Mouse (Mus musculus) MEL (cell line): Measurements from ENCODE around the gene Prdm8. TPM values are rescaled to one million over a fixed set of nuclear protein-coding genes. Genes with fewer than 3 reads are reported as not detected.

Experiments used
- DNase-seq: peaks from one replicate; pipeline ENCODE4 v3.0.0; 2011; ENCODE audit warnings: low read depth, low spot score
- H3K27ac ChIP-seq: 2 replicates; pipeline ENCODE4 v1.5.1; 2012; ENCODE audit warnings: low read depth, mild to moderate bottlenecking, control low read depth, low read length, moderate library complexity; ENCODE audit not compliant: control insufficient read depth
- H3K27me3 ChIP-seq, 2 experiments: fragments of 150-350 bp in 1 of 2; sonication (generic) in 1 of 2; 2 replicates each; pipeline ENCODE4 v1.6.1; 2012; ENCODE audit warnings: low read length in 2 of 2, mild to moderate bottlenecking in 2 of 2, improper control_type of control experiment in 1 of 2, moderate library complexity in 1 of 2; ENCODE audit not compliant: insufficient read depth in 2 of 2, control insufficient read depth in 1 of 2
- H3K36me3 ChIP-seq, 2 experiments: 2 replicates each; pipeline ENCODE4 v1.6.1; 2012 to 2014; ENCODE audit warnings: low read length in 2 of 2, improper control_type of control experiment in 1 of 2, inconsistent platforms in 1 of 2, mild to moderate bottlenecking in 1 of 2; ENCODE audit not compliant: insufficient read depth in 2 of 2, control insufficient read depth in 1 of 2
- H3K4me1 ChIP-seq, 2 experiments: fragments of 150-350 bp in 1 of 2; sonication (generic) in 1 of 2; 2 replicates each; pipeline ENCODE4 v1.6.1; 2012; ENCODE audit warnings: low read length in 2 of 2, improper control_type of control experiment in 1 of 2, mild to moderate bottlenecking in 1 of 2; ENCODE audit not compliant: insufficient read depth in 2 of 2, control insufficient read depth in 1 of 2
- H3K4me3 ChIP-seq, 2 experiments: fragments of 150-350 bp in 1 of 2; sonication (generic) in 1 of 2; 2 replicates each; pipeline ENCODE4 v1.5.1; 2012; ENCODE audit warnings: low read depth in 2 of 2, low read length in 2 of 2, mild to moderate bottlenecking in 2 of 2, moderate library complexity in 2 of 2, control low read depth in 1 of 2, improper control_type of control experiment in 1 of 2; ENCODE audit not compliant: control insufficient read depth in 1 of 2, insufficient read depth in 1 of 2
- H3K79me2 ChIP-seq: 2 replicates; pipeline ENCODE4 v1.6.1; 2012; ENCODE audit warnings: mild to moderate bottlenecking, low read length, moderate library complexity; ENCODE audit not compliant: control insufficient read depth, poor library complexity, insufficient read depth
- H3K9ac ChIP-seq: 2 replicates; pipeline ENCODE4 v1.6.1; 2012; ENCODE audit warnings: low read depth, mild to moderate bottlenecking, control low read depth, low read length, moderate library complexity; ENCODE audit not compliant: control insufficient read depth, poor library complexity, severe bottlenecking
- H3K9me3 ChIP-seq: fragments of 150-350 bp; sonication (generic); replicated peaks from 2 replicates; pipeline ENCODE4 v1.6.1; 2012; ENCODE audit warnings: mild to moderate bottlenecking, low read length, improper control_type of control experiment, moderate library complexity; ENCODE audit not compliant: insufficient read depth
- CHD1 ChIP-seq: IDR thresholded peaks from 2 replicates; pipeline ENCODE4 v1.6.1; 2012; ENCODE audit warnings: low read depth, mild to moderate bottlenecking, inconsistent platforms, low read length, improper control_type of control experiment
- CTCF ChIP-seq, 3 experiments: IDR thresholded peaks in 2 of 3; conservative IDR thresholded peaks in 1 of 3; 2 replicates each; pipeline ENCODE4 v1.5.1; 2011 to 2012; ENCODE audit warnings: low read length in 3 of 3, low read depth in 2 of 3, mild to moderate bottlenecking in 2 of 3, improper control_type of control experiment in 1 of 3, inconsistent platforms in 1 of 3, mixed read lengths in 1 of 3, moderate library complexity in 1 of 3; ENCODE audit not compliant: control insufficient read depth in 1 of 3, insufficient read depth in 1 of 3, poor library complexity in 1 of 3, severe bottlenecking in 1 of 3
- E2F4 ChIP-seq: IDR thresholded peaks from 2 replicates; pipeline ENCODE4 v1.6.1; 2011; ENCODE audit warnings: low read depth, low read length, improper control_type of control experiment, borderline replicate concordance
- ELF1 ChIP-seq: IDR thresholded peaks from 2 replicates; pipeline ENCODE4 v1.6.1; 2014; ENCODE audit warnings: low read depth, mild to moderate bottlenecking, inconsistent platforms, low read length, improper control_type of control experiment, moderate library complexity
- EP300 ChIP-seq, 2 experiments: IDR thresholded peaks; 2 replicates each; pipeline ENCODE4 v1.6.1; 2011; ENCODE audit warnings: improper control_type of control experiment in 2 of 2, low read length in 2 of 2, low read depth in 1 of 2, mild to moderate bottlenecking in 1 of 2
- GABPA ChIP-seq: IDR thresholded peaks from 2 replicates; pipeline ENCODE4 v1.6.1; 2012; ENCODE audit warnings: low read depth, mild to moderate bottlenecking, inconsistent platforms, low read length, improper control_type of control experiment, moderate library complexity
- GATA1 ChIP-seq: IDR thresholded peaks from 2 replicates; pipeline ENCODE4 v1.6.1; 2011; ENCODE audit warnings: low read depth, low read length, improper control_type of control experiment
- MAFK ChIP-seq: IDR thresholded peaks from 2 replicates; pipeline ENCODE4 v1.6.1; 2011; ENCODE audit warnings: low read depth, mild to moderate bottlenecking, low read length, improper control_type of control experiment, borderline replicate concordance
- MAZ ChIP-seq: IDR thresholded peaks from 2 replicates; pipeline ENCODE4 v1.6.1; 2012; ENCODE audit warnings: low read depth, mild to moderate bottlenecking, inconsistent platforms, low read length, improper control_type of control experiment
- MEF2A ChIP-seq: IDR thresholded peaks from 2 replicates; pipeline ENCODE4 v1.6.1; 2014; ENCODE audit warnings: low read depth, mild to moderate bottlenecking, inconsistent platforms, low read length, improper control_type of control experiment; ENCODE audit not compliant: poor library complexity, insufficient replicate concordance, severe bottlenecking; ENCODE audit errors: extremely low read depth
- MYB ChIP-seq: IDR thresholded peaks from 2 replicates; pipeline ENCODE4 v1.6.1; 2011; ENCODE audit warnings: mild to moderate bottlenecking, low read depth, low read length, improper control_type of control experiment
- NRF1 ChIP-seq: IDR thresholded peaks from 2 replicates; pipeline ENCODE4 v1.6.1; 2014; ENCODE audit warnings: low read depth, mild to moderate bottlenecking, inconsistent platforms, low read length, improper control_type of control experiment, moderate library complexity; ENCODE audit not compliant: poor library complexity, insufficient read depth, severe bottlenecking
- POLR2AphosphoS2 ChIP-seq: IDR thresholded peaks from 2 replicates; pipeline ENCODE4 v1.6.1; 2011; ENCODE audit warnings: low read length, improper control_type of control experiment
- POLR2AphosphoS5 ChIP-seq: IDR thresholded peaks from 2 replicates; pipeline ENCODE4 v1.6.1; 2012; ENCODE audit warnings: low read depth, borderline replicate concordance, mild to moderate bottlenecking, inconsistent platforms, low read length, moderate library complexity, mixed read lengths
- RAD21 ChIP-seq: IDR thresholded peaks from 2 replicates; pipeline ENCODE4 v1.6.1; 2011; ENCODE audit warnings: mild to moderate bottlenecking, low read depth, low read length, improper control_type of control experiment
- RCOR1 ChIP-seq: IDR thresholded peaks from 2 replicates; pipeline ENCODE4 v1.6.1; 2012; ENCODE audit warnings: low read depth, mild to moderate bottlenecking, inconsistent platforms, low read length, improper control_type of control experiment
- SMC3 ChIP-seq: IDR thresholded peaks from 2 replicates; pipeline ENCODE4 v1.6.1; 2011; ENCODE audit warnings: low read depth, low read length, improper control_type of control experiment
- UBTF ChIP-seq: IDR thresholded peaks from 2 replicates; pipeline ENCODE4 v1.6.1; 2012; ENCODE audit warnings: low read depth, mild to moderate bottlenecking, inconsistent platforms, low read length, improper control_type of control experiment, moderate library complexity, borderline replicate concordance; ENCODE audit not compliant: insufficient read depth
- USF1 ChIP-seq: IDR thresholded peaks from 2 replicates; pipeline ENCODE4 v1.6.1; 2014; ENCODE audit warnings: low read depth, mild to moderate bottlenecking, inconsistent platforms, low read length, improper control_type of control experiment, moderate library complexity
- USF2 ChIP-seq, 2 experiments: IDR thresholded peaks; 2 replicates each; pipeline ENCODE4 v1.6.1; 2011 to 2012; ENCODE audit warnings: improper control_type of control experiment in 2 of 2, low read length in 2 of 2, borderline replicate concordance in 1 of 2, inconsistent platforms in 1 of 2, low read depth in 1 of 2, mild to moderate bottlenecking in 1 of 2; ENCODE audit not compliant: insufficient read depth in 1 of 2
- ZC3H11A ChIP-seq: IDR thresholded peaks from 2 replicates; pipeline ENCODE4 v1.6.1; 2012; ENCODE audit warnings: low read depth, mild to moderate bottlenecking, inconsistent platforms, low read length, improper control_type of control experiment
- ZNF384 ChIP-seq: IDR thresholded peaks from 2 replicates; pipeline ENCODE4 v1.6.1; 2012; ENCODE audit warnings: low read depth, mild to moderate bottlenecking, inconsistent platforms, low read length, improper control_type of control experiment
- polyA plus RNA-seq, 2 experiments: library from polyadenylated mRNA; stranded (reverse) in 1 of 2; unstranded in 1 of 2; fragments of >175 nt in 1 of 2; fragments of >200 nt in 1 of 2; gene quantifications; 2 replicates each; pipeline versions ENCODE4 v1.2.1 to v1.2.4; 2012; ENCODE audit warnings: low replicate concordance in 2 of 2, low read depth in 1 of 2; ENCODE audit not compliant: insufficient read length in 2 of 2, insufficient read depth in 1 of 2, missing spikeins in 1 of 2
- total RNA-seq: library from RNA; depleted of rRNA; stranded (reverse); fragments of 300-350 nt; gene quantifications from 2 replicates; pipeline ENCODE4 v1.2.3, GENCODE M21; 2012

The Prdm8 gene
- total and polyA plus RNA-seq, 3 experiments, result not detected

DNA sequence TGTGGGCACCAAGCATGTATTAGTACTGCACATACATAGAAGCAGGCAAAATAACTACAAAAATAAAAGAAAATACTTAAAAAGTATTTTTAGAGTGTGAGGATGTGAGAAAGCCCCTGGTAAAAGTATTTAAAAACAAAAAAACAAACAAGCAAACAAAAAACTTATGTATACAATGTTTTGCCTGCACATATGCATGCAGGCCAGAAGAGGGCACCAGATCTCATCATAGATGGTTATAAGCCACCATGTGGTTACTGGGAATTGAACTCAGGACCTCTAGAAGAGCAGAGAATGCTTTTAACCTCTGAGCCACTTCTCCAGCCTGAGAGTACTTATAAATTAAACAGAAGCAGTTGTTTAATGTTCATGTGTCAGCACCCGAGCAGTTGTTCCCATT is 28.0 kb downstream of the Prdm8 start:
- Histone ChIP-seq H3K79me2 (no peaks in the 10 kb centered on the region), H3K9ac (no peak overlapping the region), H3K27ac (no peak overlapping the region), H3K9me3 (no peaks in the 10 kb centered on the region), H3K4me1 (no peaks in the 10 kb centered on the region), H3K27me3 (no peaks in the 10 kb centered on the region), H3K36me3 (no peaks in the 10 kb centered on the region), H3K4me3 (no peak overlapping the region)
- DNase-seq, result no peak
- no peak for TF ChIP-seq POLR2AphosphoS2
- no peak for TF ChIP-seq CHD1
- TF ChIP-seq ZNF384, result no peak
- TF ChIP-seq ELF1, result no peak
- no peak; the same call in none of the 2 replicates for TF ChIP-seq RAD21
- peak; percentile 33 for TF ChIP-seq SMC3
- no peak for TF ChIP-seq EP300 (IDR thresholded peaks at IDR 0.05; ENCODE audit: low read depth in 1 of 2, low read length in 2 of 2)
- no peak for TF ChIP-seq USF1
- no peak for TF ChIP-seq ZC3H11A
- no peak for TF ChIP-seq MYB
- TF ChIP-seq UBTF, result no peak
- TF ChIP-seq MAZ, result no peak
- peak in 2 of 3 experiments; percentile 38 to 41; a peak in 3 of 6 replicates for TF ChIP-seq CTCF (IDR thresholded peaks at IDR 0.05 in 2 of 3, conservative IDR thresholded peaks at IDR 0.05 in 1 of 3; ENCODE audit: control insufficient read depth in 1 of 3, insufficient read depth in 1 of 3, low read depth in 2 of 3, low read length in 3 of 3, poor library complexity in 1 of 3, severe bottlenecking in 1 of 3)
- no peak for TF ChIP-seq RCOR1
- no peak for TF ChIP-seq MAFK

- H3K79me2 ChIP-seq, result no peaks in the 10 kb centered on the region
- peak; percentile 70 for TF ChIP-seq SMC3
- TF ChIP-seq CTCF (IDR thresholded peaks at IDR 0.05 in 2 of 3, conservative IDR thresholded peaks at IDR 0.05 in 1 of 3; ENCODE audit: control insufficient read depth in 1 of 3, insufficient read depth in 1 of 3, low read depth in 2 of 3, low read length in 3 of 3, poor library complexity in 1 of 3, severe bottlenecking in 1 of 3), result peak in 2 of 3 experiments; percentile 29 to 64; a peak in 3 of 6 replicates
- no peak for TF ChIP-seq NRF1
- no peak for TF ChIP-seq RCOR1
- no peak for TF ChIP-seq CHD1
- peak; percentile 69 for TF ChIP-seq ZNF384
- no peak for TF ChIP-seq MYB
- TF ChIP-seq E2F4, result no peak
- TF ChIP-seq GABPA, result no peak
- TF ChIP-seq ZC3H11A, result peak; percentile 54
- TF ChIP-seq POLR2AphosphoS2, result no peak
- no peak for TF ChIP-seq MEF2A
- TF ChIP-seq RAD21, result peak; percentile 74
- TF ChIP-seq GATA1, result no peak
- TF ChIP-seq MAZ, result no peak
- no peak for TF ChIP-seq USF2 (IDR thresholded peaks at IDR 0.05; ENCODE audit: borderline replicate concordance in 1 of 2, insufficient read depth in 1 of 2, low read depth in 1 of 2, low read length in 2 of 2)
- no peak for TF ChIP-seq POLR2AphosphoS5
- TF ChIP-seq, all 39 proteins: peak for 5
- peak overlapping the region; percentile 16 to 47; a peak in 3 of 4 replicates for H3K4me3 ChIP-seq
- no peak overlapping the region for H3K27ac ChIP-seq
- H3K9me3 ChIP-seq, result no peaks in the 10 kb centered on the region
- H3K36me3 ChIP-seq, result no peaks in the 10 kb centered on the region
- no peak overlapping the region for H3K9ac ChIP-seq
- H3K4me1 ChIP-seq, result no peaks in the 10 kb centered on the region
- H3K27me3 ChIP-seq, result no peaks in the 10 kb centered on the region
- peak; percentile 56 for DNase-seq
Measured at GRCm38 (mm10) chr5:98198412-98199218, 31.6 kb downstream of the Prdm8 start.
